Mouse (Mus musculus) heart, adult 2 months (tissue): ENCODE data around the gene Aknad1.

Source experiments
- CTCF ChIP-seq: fragments of 200-600 bp; IDR thresholded peaks from 2 replicates; pipeline ENCODE4 v1.8.1; 2022; ENCODE audit warnings: antibody characterized with exemption, mild to moderate bottlenecking, moderate library complexity
- EP300 ChIP-seq: fragments of 200-500 bp; IDR thresholded peaks from 2 replicates; pipeline ENCODE4 v1.6.1; 2011; ENCODE audit warnings: low read depth, low read length, control low read depth; ENCODE audit not compliant: insufficient read depth
- POLR2A ChIP-seq: fragments of 200-500 bp; IDR thresholded peaks from 2 replicates; pipeline ENCODE4 v1.6.1; 2011; ENCODE audit warnings: mild to moderate bottlenecking, low read depth, low read length, control low read depth; ENCODE audit not compliant: insufficient read depth

- TF ChIP-seq POLR2A (no peak), EP300 (no peak), CTCF (no peak)
These were observed 13.0 kb upstream of the Aknad1 start for GRCm38 (mm10) chr3:108726413-108726812.
